Mouse (Mus musculus) embryonic facial prominence, embryonic 10.5 days (tissue): ENCODE data around the gene Rgs12. TPM values are rescaled to one million over a fixed set of nuclear protein-coding genes. Genes with fewer than 3 reads are reported as not detected.

Source experiments
- DNase-seq: peaks from one replicate; pipeline ENCODE4 v3.0.0-alpha.2; 2017; ENCODE audit warnings: low spot score
- H3K27ac ChIP-seq: fragments of 300-500 bp; sonication (generic); replicated peaks from 2 replicates; pipeline ENCODE4 v1.5.1; 2016; ENCODE audit warnings: mild to moderate bottlenecking
- H3K27me3 ChIP-seq: fragments of 300-500 bp; sonication (generic); replicated peaks from 2 replicates; pipeline ENCODE4 v1.6.1; 2016; ENCODE audit warnings: low read depth, mild to moderate bottlenecking; ENCODE audit not compliant: poor library complexity, severe bottlenecking
- H3K36me3 ChIP-seq: fragments of 300-500 bp; sonication (generic); replicated peaks from 2 replicates; pipeline ENCODE4 v1.6.1; 2016; ENCODE audit warnings: mild to moderate bottlenecking, moderate library complexity
- H3K4me1 ChIP-seq: fragments of 300-500 bp; sonication (generic); 2 replicates; pipeline ENCODE4 v1.6.1; 2016
- H3K4me3 ChIP-seq: fragments of 300-500 bp; sonication (generic); 2 replicates; pipeline ENCODE4 v1.5.1; 2016; ENCODE audit warnings: mild to moderate bottlenecking, moderate library complexity
- H3K9me3 ChIP-seq: fragments of 300-500 bp; sonication (generic); 2 replicates; pipeline ENCODE4 v1.6.1; 2016; ENCODE audit warnings: mild to moderate bottlenecking
- WGBS: fragments of 180-500 bp; shearing (Covaris S2); methylation state at CpG from one replicate; pipeline ENCODE4 v1.1.7; 2016; 5-methylcytosine and 5-hydroxymethylcytosine counted together
- polyA plus RNA-seq: library from polyadenylated mRNA; unstranded; fragments of >200 nt; fragmentation: Nextera tagmentation; extraction: Ambion mirVana; gene quantifications from 2 replicates; pipeline ENCODE4 v1.2.1, GENCODE M21; 2016

Gene Rgs12
- polyA plus RNA-seq, 1 experiment from 2014 or later: 52.7 TPM

GRCm38 (mm10) chr5:34917234-34917655, 32.0 kb upstream of the Rgs12 start:
- Histone ChIP-seq H3K4me1 (peaks cover 20% of the 10 kb centered on the region), H3K36me3 (peaks cover 5% of the 10 kb centered on the region; the same call in 1 of the 2 replicates), H3K27ac (peak overlapping the region; percentile 15; the same call in 1 of the 2 replicates), H3K9me3 (no peaks in the 10 kb centered on the region), H3K27me3 (no peaks in the 10 kb centered on the region), H3K4me3 (no peak overlapping the region)
- WGBS: 70% methylated on average over 10 of the region's 10 CpGs
- peak; percentile 30 for DNase-seq

DNA sequence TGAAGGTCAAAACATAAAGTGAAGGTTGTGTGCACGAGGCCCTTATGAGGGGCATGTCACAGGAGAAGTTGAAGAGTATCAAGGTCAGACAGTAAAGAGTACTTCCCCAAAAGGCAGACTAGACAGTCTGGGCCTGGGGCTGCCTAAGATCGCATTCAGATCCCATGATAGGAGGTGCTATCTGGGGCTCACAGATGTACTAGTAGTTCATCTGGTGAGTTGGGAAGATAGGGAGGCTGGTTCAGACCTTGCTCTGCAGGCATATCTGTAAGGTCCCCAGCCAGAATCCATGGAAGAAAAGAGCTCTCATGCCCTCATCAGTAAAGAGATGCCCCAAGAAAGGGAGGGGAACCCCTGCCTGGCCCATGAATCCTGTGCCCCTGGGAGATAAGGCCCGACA, 30.5 kb upstream of the Rgs12 start:
- peaks cover 20% of the 10 kb centered on the region for H3K4me1 ChIP-seq
- H3K36me3 ChIP-seq: peaks cover 18% of the 10 kb centered on the region
- whole genome bisulfite sequencing: 88% methylated on average over 3 of the region's 3 CpGs
- no peak for DNase-seq
- no peak overlapping the region for H3K4me3 ChIP-seq
- H3K27me3 ChIP-seq: no peaks in the 10 kb centered on the region
- no peaks in the 10 kb centered on the region for H3K9me3 ChIP-seq
- H3K27ac ChIP-seq: no peak overlapping the region

- Histone ChIP-seq H3K9me3 (no peaks in the 10 kb centered on the region), H3K27me3 (no peaks in the 10 kb centered on the region), H3K27ac (no peak overlapping the region), H3K4me3 (no peak overlapping the region), H3K4me1 (peaks cover 2% of the 10 kb centered on the region; the same call in 1 of the 2 replicates), H3K36me3 (peaks cover 35% of the 10 kb centered on the region)
- no peak for DNase-seq
- WGBS: 77% methylated on average over 6 of the region's 6 CpGs
Measured at GRCm38 (mm10) chr5:34922531-34922930, 26.7 kb upstream of the Rgs12 start.

GRCm38 (mm10) chr5:34923920-34924319, 25.3 kb upstream of the Rgs12 start:
- Histone ChIP-seq H3K4me1 (no peaks in the 10 kb centered on the region), H3K9me3 (no peaks in the 10 kb centered on the region), H3K27ac (no peak overlapping the region), H3K27me3 (no peaks in the 10 kb centered on the region), H3K4me3 (no peak overlapping the region), H3K36me3 (peaks cover 35% of the 10 kb centered on the region)
- DNase-seq: no peak
- WGBS: 93% methylated on average over 4 of the region's 4 CpGs

DNA sequence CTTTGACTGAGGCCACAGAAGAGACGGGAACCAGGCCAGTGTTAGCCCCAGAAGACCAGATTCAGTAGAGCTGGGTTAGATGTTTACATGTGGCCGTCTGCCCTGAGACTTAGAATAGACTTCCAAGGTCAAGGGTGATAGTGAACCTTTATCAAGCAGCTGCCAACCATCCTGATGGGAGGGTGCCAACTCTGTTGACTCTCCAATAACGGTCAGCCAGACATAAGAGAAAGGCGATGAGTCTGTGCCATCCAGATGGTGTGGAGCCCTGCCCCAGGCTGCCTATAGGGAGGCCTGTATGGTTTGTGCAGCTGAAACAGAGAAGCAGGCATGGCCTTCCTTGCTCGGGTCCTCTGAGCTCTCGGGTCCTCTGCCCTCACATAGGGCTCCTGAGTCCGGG, 24.7 kb upstream of the Rgs12 start:
- Histone ChIP-seq H3K27me3 (no peaks in the 10 kb centered on the region), H3K4me1 (no peaks in the 10 kb centered on the region), H3K27ac (no peak overlapping the region), H3K36me3 (peaks cover 35% of the 10 kb centered on the region), H3K9me3 (no peaks in the 10 kb centered on the region), H3K4me3 (no peak overlapping the region)
- DNase-seq: no peak
- 89% methylated on average over 7 of the region's 7 CpGs for WGBS

DNA sequence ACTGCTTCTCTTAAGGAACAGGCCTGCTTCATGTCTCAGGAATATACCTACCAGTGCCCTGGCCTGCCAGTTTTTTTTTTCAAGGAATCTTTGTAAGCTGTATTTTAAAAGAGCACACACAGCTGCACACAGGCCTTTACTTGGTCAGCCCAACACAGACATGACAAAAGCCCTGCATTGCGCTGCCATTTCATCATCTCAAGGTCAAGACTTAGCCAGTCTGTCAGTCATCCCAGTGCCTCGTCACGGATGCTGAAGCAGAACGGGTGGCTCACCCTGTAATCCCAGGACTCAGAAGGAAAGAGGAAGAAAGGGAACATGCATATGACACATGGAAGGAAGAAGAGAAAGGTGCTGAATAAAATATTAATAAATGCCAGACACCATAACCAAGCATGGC, 21.6 kb upstream of the Rgs12 start:
- H3K9me3 ChIP-seq: no peaks in the 10 kb centered on the region
- DNase-seq: no peak
- 90% methylated on average over 4 of the region's 4 CpGs for WGBS
- no peak overlapping the region for H3K4me3 ChIP-seq
- no peaks in the 10 kb centered on the region for H3K27me3 ChIP-seq
- H3K4me1 ChIP-seq: peaks cover 21% of the 10 kb centered on the region
- peaks cover 29% of the 10 kb centered on the region for H3K36me3 ChIP-seq
- no peak overlapping the region for H3K27ac ChIP-seq

GRCm38 (mm10) chr5:34930151-34930975, 18.9 kb upstream of the Rgs12 start:
- WGBS: 84% methylated on average over 9 of the region's 9 CpGs
- Histone ChIP-seq H3K36me3 (peaks cover 3% of the 10 kb centered on the region; the same call in 1 of the 2 replicates), H3K4me3 (no peak overlapping the region), H3K4me1 (peaks cover 21% of the 10 kb centered on the region), H3K27me3 (no peaks in the 10 kb centered on the region), H3K27ac (peak overlapping the region; percentile 30; the same call in 1 of the 2 replicates), H3K9me3 (no peaks in the 10 kb centered on the region)
- DNase-seq: no peak

- H3K4me1 ChIP-seq: peaks cover 21% of the 10 kb centered on the region
- no peaks in the 10 kb centered on the region for H3K9me3 ChIP-seq
- DNase-seq: no peak
- H3K36me3 ChIP-seq: no peaks in the 10 kb centered on the region; the same call in 1 of the 2 replicates
- 87% methylated on average over 2 of the region's 2 CpGs for WGBS
- no peak overlapping the region for H3K4me3 ChIP-seq
- peak overlapping the region; percentile 30; the same call in 1 of the 2 replicates for H3K27ac ChIP-seq
- no peaks in the 10 kb centered on the region for H3K27me3 ChIP-seq
Measured at GRCm38 (mm10) chr5:34931091-34931490, 18.2 kb upstream of the Rgs12 start.

GRCm38 (mm10) chr5:34931516-34932457, 17.5 kb upstream of the Rgs12 start:
- H3K27ac ChIP-seq: peak overlapping the region; percentile 81
- H3K4me3 ChIP-seq: no peak overlapping the region
- DNase-seq: peak; percentile 36
- no peaks in the 10 kb centered on the region for H3K27me3 ChIP-seq
- no peaks in the 10 kb centered on the region for H3K9me3 ChIP-seq
- 53% methylated on average over 11 of the region's 11 CpGs for WGBS
- peaks cover 21% of the 10 kb centered on the region for H3K4me1 ChIP-seq
- H3K36me3 ChIP-seq: no peaks in the 10 kb centered on the region

DNA sequence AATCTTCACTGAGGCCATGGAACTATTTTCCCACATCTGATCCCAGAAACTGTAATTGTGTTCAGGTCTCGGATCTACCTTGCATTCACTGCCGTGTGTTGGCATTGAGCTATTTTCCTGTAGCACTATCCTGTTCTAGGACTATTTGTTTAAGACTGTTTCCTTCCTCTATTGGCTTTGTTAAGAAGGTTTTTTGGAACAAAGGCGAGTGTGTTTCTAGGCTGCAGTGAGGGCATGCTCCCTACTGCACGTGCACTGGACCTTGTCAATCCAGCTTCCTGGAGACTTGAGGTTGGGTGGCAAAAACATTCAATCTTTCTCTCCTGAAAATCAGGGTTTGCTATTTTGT, 16.8 kb upstream of the Rgs12 start:
- WGBS: 34% methylated on average over 4 of the region's 4 CpGs
- H3K27me3 ChIP-seq: no peaks in the 10 kb centered on the region
- no peak for DNase-seq
- H3K4me3 ChIP-seq: no peak overlapping the region
- no peaks in the 10 kb centered on the region for H3K36me3 ChIP-seq
- peaks cover 21% of the 10 kb centered on the region for H3K4me1 ChIP-seq
- H3K9me3 ChIP-seq: no peaks in the 10 kb centered on the region
- H3K27ac ChIP-seq: peak overlapping the region; percentile 81

DNA sequence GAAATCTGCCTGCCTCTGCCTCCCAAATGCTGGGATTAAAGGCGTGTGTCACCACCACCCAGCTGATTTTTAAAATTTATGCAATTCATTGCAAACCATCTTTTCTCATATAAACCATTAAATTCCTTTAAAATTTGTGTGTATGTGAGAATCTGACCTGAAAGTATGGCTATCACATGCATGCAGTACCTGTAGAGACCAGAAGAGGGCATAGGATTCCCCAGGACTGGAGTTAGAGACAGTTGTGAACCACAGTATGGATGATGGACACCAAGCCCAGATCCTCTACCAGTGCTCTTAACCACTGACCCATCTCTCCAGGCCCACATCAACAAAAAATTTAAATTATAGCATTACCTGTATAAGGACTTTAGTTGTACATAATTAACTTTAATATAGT, 15.8 kb upstream of the Rgs12 start:
- Histone ChIP-seq H3K4me1 (peaks cover 21% of the 10 kb centered on the region), H3K9me3 (no peaks in the 10 kb centered on the region), H3K27me3 (no peaks in the 10 kb centered on the region), H3K4me3 (no peak overlapping the region), H3K36me3 (no peaks in the 10 kb centered on the region), H3K27ac (no peak overlapping the region)
- no peak for DNase-seq
- 94% methylated on average over 1 of the region's 1 CpGs for WGBS

- DNase-seq: peak; percentile 15
- no peaks in the 10 kb centered on the region for H3K27me3 ChIP-seq
- H3K4me1 ChIP-seq: no peaks in the 10 kb centered on the region
- no peak overlapping the region for H3K4me3 ChIP-seq
- no peaks in the 10 kb centered on the region for H3K36me3 ChIP-seq
- WGBS: 62% methylated on average over 10 of the region's 10 CpGs
- H3K27ac ChIP-seq: peak overlapping the region; percentile 32; the same call in 1 of the 2 replicates
- H3K9me3 ChIP-seq: no peaks in the 10 kb centered on the region
Measured at GRCm38 (mm10) chr5:34941710-34942470, 7.4 kb upstream of the Rgs12 start.
